Mouse (Mus musculus) right cerebral cortex, postnatal 36 days (tissue): ENCODE measurements at regions not wholly inside any gene's neighbourhood (a gene's known extent, or its start where the extent isn't known, plus 50 kb on each side); places are given as distances from the start of the nearest gene placed in this dataset.

Source experiments
- DNase-seq, 2 experiments: peaks; one replicate each; pipeline ENCODE4 v3.0.0; 2022; ENCODE audit warnings: low spot score in 2 of 2, mixed read lengths in 1 of 2

GRCm38 (mm10) chr4:110125067-110125784 is 147.4 kb downstream of the Dmrta2 start:
- DNase-seq, result no peak

DNA sequence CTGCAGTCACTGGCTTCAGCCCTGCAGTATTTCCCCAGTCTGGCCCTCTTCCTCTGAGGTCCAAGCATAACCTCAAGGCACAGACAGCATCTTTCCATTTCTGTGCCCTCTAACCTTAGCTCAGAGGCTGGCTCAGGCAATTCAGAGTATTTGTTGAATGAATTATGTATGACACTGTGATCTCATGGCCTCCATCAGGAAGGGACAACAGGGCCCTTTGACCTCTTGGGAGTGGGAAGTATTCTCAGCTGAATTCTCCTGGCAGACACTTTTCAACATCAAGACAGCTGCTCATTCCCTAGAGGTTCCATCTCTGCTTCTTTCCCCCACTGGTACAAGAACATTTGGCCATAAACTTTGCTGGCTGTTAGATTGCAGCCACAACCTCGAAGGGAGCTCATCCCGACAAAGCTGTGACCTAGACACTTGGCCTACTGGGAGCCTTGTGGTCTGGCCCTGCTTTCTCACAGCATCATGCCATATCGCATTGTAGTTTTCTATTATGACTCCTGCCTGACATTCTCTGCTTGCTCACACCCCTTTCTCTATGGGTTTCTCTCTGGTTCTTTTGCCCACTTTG is 150.2 kb downstream of the Dmrta2 start:
- DNase-seq, result no peak

DNA sequence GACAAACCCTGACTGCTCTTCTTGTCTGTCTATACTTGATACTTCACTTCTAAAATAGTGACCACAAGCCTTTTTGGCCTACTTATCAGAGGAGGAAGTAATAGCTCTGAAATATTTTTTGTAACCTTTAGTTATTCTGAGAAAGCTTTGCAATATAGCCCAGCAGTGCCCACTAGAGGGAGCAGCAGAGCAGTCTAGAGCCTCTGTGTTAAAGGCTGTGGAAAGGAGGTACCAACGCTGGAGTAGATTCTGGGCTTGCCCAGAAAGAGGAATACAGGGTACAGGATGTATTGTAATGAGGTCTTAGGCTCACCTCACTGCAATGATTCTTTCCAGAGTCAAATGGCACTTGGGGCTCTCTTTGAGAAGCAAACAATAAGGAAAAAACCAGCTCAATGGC is 151.1 kb downstream of the Dmrta2 start:
- DNase-seq, result peak; percentile 52 to 62

DNA sequence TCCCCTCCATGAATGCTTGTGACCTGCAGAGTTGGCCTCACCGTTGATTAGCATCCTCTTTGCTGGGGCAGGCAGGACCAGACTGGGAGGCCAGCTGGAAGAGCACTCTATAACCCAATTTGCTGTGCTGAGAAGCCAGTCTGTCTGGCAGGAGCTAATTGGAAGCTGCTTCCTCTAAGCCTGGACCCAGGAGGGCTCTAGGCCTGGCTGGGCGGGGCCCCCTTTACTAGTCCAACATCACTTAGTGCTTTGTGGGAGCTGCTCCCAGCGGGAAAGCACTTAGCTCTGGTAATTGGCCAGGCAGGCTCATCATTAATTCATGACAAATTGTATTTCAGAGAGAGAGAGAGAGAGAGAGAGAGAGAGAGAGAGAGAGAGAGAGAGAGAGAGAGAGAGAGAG is 151.7 kb downstream of the Dmrta2 start:
- no peak for DNase-seq

GRCm38 (mm10) chr4:110132061-110132460 is 154.2 kb downstream of the Dmrta2 start:
- DNase-seq, result no peak

DNA sequence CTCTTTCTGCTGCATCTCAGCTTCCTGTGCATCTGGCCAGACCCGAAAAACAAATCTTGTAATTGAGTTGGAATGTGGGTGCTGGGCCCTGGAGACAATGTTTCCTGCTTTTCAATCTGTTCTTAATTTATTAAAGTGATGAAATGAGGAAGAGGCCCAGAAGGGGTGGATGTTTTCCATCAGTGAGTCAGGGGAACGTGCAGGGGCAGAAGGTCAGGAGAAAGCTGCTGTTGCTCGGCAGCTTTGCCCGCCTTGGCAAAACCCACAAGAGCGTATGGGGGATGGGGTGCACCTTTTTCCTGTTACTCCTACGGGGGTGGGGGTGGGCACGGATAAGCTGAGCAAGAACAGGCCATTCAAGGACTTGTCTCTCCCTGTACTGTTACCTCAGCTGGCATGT is 156.2 kb downstream of the Dmrta2 start:
- no peak for DNase-seq

DNA sequence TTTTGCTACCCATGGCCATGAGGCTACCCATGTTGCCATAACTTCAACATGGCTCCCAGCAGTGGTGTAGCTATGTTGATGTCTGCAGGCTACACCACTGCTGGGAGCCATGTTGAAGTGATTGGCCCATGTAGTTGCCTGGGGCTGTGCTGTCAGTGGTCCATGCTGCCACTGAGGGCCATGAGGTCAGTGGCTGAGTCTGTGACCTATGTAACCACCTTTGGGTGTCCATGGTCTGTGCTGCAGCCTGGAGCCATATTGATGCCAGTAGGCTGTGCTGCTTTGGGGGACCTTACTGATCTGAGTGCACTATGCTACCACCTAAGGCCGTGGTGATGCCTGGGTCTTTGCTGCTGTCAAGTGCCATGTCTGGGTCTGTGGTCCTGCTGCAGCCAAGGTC is 167.4 kb downstream of the Dmrta2 start:
- no peak for DNase-seq

GRCm38 (mm10) chr4:110152103-110152946 is 174.5 kb downstream of the Dmrta2 start:
- peak in 1 of 2 experiments; percentile 18 for DNase-seq
